Mouse (Mus musculus): ENCODE results near the gene Arpc3. TPM values are rescaled to one million over a fixed set of nuclear protein-coding genes. Genes with fewer than 3 reads are reported as not detected.

Arpc3 gene
- 152 and 160 TPM in 2 replicates for polyA plus RNA-seq (2015; fragmentation: Nextera tagmentation; extraction: Ambion mirVana)

DNA sequence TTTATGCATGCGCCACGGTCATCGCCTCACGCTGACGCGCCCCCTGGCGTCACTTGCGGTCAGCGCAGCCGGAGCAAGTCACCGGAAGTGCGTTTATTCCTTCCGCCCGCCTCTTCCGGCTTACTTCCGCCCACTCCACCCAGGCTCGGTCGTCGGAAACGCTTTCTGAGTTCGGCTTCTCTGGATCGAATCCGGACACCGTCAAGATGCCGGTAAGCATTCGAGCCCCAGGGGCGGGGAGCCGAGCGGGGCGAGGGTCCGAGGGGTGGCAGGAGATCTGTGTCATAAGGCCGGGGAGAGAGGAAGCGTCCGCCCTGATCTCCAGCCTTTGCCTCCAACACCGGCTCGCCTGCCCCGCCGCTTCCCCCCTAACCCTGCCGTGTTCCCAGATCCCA is at the start of gene Arpc3:
Gene Arpc3 (plus strand): TSS at position 93 of the 395 bp plus-strand sequence.
- peaks cover 13% of the 10 kb centered on the region for H3K4me1 ChIP-seq
- peak within 1 kb of the TSS; percentile 74 for H3K9ac ChIP-seq
- peak within 1 kb of the TSS; percentile 41; the same call in 1 of the 2 replicates for H3K27ac ChIP-seq
- ATAC-seq (ENCODE audit: borderline replicate concordance, extremely low read depth, low FRiP score, low TSS enrichment) = peak; percentile 79
- WGBS = under 1% methylated on average over 39 of the region's 39 CpGs
- peaks cover 3% of the 10 kb centered on the region; the same call in 1 of the 2 replicates for H3K36me3 ChIP-seq
- H3K4me2 ChIP-seq = peak within 1 kb of the TSS; percentile 75
- no peaks in the 10 kb centered on the region for H3K27me3 ChIP-seq
- H3K4me3 ChIP-seq = peak within 1 kb of the TSS; percentile 83
- H3K9me3 ChIP-seq = no peaks in the 10 kb centered on the region

DNA sequence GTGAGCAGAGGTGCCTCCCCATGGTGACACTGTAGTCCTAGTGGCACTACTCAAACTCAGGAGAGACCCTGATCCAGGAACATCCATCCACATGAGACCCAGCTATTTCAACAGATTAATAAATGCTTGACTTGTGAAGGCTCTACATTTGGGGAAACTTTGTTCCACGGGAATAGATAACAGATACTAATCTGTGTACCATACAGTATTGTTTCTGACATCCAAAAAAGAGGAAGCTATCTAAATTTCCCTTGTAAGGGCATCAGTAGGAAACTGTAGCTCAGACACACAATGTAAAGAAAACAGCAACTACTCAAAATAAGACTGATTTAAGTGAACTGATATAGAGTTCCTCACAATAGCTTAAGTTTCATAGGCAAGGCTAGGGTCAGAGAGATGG is 48.8 kb upstream of the Arpc3 start:
- Histone ChIP-seq H3K36me3 (no peaks in the 10 kb centered on the region), H3K27ac (no peak overlapping the region), H3K4me2 (no peak overlapping the region), H3K4me1 (no peaks in the 10 kb centered on the region), H3K4me3 (no peak overlapping the region), H3K27me3 (no peaks in the 10 kb centered on the region), H3K9me3 (no peaks in the 10 kb centered on the region), H3K9ac (no peak overlapping the region)
- ATAC-seq (ENCODE audit: borderline replicate concordance, extremely low read depth, low FRiP score, low TSS enrichment) = no peak
- WGBS = 60% methylated on average over 1 of the region's 1 CpGs

DNA sequence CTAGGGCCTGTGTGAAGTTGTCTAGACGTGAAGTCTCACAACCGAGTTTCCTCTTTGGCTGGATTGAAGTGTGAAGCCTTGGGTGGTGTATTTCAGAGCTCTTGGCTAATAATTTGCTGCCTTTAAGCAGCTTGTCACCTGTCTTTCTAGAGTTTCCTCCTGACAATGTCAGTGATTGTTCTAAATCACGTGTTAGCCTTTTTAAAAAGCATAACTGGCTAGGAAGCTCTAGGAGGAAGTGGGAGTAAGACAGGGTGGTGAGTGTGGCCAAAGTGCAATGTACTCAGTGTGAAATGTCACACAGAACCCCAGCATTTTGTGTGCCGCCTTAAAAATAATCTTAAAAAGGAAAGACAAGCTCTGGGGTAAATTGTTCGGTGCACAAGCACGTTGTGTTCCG is 47.9 kb upstream of the Arpc3 start:
- Histone ChIP-seq H3K4me3 (no peak overlapping the region), H3K9me3 (no peaks in the 10 kb centered on the region), H3K4me1 (no peaks in the 10 kb centered on the region), H3K36me3 (no peaks in the 10 kb centered on the region), H3K9ac (no peak overlapping the region), H3K4me2 (no peak overlapping the region), H3K27ac (no peak overlapping the region), H3K27me3 (no peaks in the 10 kb centered on the region)
- WGBS = 48% methylated on average over 7 of the region's 7 CpGs
- no peak for ATAC-seq (ENCODE audit: borderline replicate concordance, extremely low read depth, low FRiP score, low TSS enrichment)

DNA sequence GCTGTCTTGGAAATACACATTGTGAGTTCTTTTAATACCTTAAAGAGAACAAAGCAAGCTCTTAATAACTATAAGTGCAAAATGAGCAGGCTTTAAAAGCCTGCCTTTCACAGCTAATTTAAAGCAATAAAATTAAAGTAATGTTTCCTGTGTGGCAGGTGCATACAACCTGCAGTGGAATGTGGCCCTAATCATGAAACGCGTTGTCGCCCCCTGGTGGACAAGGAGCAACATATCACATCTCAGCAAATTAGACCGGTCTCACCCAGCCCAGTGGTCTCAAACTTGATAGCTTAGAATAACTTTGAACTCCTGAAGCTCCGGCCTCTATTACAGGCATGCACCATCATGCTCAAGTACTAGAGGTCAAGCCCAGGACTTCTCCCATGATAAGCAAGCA is 47.4 kb upstream of the Arpc3 start:
- 9% methylated on average over 5 of the region's 5 CpGs for WGBS
- H3K36me3 ChIP-seq = no peaks in the 10 kb centered on the region
- no peaks in the 10 kb centered on the region for H3K27me3 ChIP-seq
- H3K4me2 ChIP-seq = no peak overlapping the region
- H3K27ac ChIP-seq = no peak overlapping the region
- no peaks in the 10 kb centered on the region for H3K9me3 ChIP-seq
- H3K4me3 ChIP-seq = no peak overlapping the region
- ATAC-seq (ENCODE audit: borderline replicate concordance, extremely low read depth, low FRiP score, low TSS enrichment) = no peak
- no peak overlapping the region for H3K9ac ChIP-seq
- no peaks in the 10 kb centered on the region for H3K4me1 ChIP-seq

DNA sequence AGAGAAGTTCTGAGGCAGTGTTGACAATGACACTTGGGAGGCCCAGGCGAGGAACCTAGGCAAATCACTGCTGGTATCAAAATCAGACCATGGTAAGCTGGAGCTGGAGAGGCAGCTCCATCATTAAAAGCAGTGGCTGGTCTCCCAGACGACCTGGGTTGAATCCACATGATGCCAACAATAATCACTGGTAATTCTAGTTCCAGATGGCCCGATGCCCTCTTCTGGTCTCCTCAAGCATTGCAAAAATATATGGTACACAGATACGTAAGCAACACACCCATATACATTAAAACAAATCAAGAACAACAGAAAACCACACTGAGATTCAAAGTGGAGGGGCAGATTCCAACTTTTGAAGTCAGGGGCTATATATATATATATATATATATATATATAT is 45.9 kb upstream of the Arpc3 start:
- Histone ChIP-seq H3K4me2 (no peak overlapping the region), H3K27ac (no peak overlapping the region), H3K36me3 (no peaks in the 10 kb centered on the region), H3K9me3 (no peaks in the 10 kb centered on the region), H3K9ac (no peak overlapping the region), H3K4me1 (no peaks in the 10 kb centered on the region), H3K4me3 (no peak overlapping the region), H3K27me3 (no peaks in the 10 kb centered on the region)
- 71% methylated on average over 4 of the region's 4 CpGs for WGBS
- ATAC-seq (ENCODE audit: borderline replicate concordance, extremely low read depth, low FRiP score, low TSS enrichment) = no peak

DNA sequence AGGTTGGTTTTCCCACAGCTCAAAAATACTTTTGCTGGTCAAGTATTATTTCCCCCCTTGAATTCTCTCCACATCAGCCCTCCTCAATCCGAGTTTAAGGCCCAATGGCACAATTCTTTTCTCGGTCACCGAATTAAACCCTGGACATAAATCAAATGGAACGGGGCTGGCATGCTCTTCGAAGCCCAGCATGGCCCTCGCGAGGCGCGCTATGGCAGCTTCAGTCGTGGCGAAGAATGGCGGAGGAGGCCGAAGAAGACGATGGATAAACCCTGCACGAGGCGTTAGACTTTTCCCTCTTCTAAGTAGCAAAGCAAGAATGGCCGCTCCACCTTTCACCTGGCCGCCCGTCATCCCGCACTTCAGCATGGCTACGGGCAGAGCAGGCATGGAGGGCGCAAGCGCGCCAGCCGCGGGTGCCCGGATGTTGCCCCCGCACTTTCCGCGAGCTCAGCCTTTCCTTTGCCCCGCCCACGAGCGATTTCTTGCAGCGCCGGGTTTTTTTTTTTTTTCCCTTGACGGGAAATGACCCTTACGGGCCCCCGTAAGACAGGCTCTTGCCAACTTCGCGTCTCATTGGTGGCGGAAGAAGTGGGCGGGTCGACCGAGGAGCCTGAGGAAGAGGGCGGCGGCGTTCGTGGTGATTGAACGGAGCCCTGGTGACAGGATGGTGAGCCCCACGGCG is 37.7 kb upstream of the Arpc3 start, which contains the start of the genes Rad9b and Vps29:
Gene Rad9b (minus strand): TSS at position 427 of the 685 bp plus-strand sequence.
Gene Vps29 (plus strand): TSS at position 563 of the 685 bp plus-strand sequence.
- WGBS = 2% methylated on average over 51 of the region's 51 CpGs

DNA sequence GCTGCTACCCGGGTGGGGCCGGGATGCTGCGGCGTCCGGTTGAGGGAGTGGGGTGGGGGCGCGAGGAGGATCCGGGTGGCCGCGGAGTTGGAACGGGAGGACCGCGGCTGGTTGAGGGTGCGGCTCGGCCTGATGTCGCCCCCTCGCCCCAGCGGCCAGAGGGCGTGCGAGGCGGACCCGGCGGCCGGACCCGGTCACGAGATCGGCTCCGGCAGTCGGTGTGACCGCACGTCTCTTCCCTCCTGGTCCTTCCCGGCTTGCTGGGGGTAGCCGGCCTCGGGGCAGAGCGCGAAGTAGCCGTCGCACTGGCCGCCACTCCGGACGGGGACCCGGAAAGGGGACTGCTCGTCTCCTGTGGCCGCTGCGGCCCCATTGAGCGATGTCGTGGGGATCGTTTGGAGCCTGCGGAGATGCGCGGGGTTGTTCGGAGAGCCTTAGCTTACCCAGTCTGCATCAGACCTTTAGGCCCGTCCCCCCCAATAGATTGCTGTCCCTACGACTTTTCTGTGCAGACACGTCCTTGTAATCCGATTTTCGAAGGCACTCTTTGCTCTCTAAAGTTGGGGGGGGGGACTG is 37.1 kb upstream of the Arpc3 start:
- Histone ChIP-seq H3K4me2 (peak overlapping the region; percentile 78), H3K4me1 (peaks cover 9% of the 10 kb centered on the region; the same call in 1 of the 2 replicates), H3K4me3 (peak overlapping the region; percentile 99), H3K36me3 (peaks cover 5% of the 10 kb centered on the region; the same call in 1 of the 2 replicates), H3K27ac (peak overlapping the region; percentile 27), H3K27me3 (no peaks in the 10 kb centered on the region), H3K9ac (peak overlapping the region; percentile 92), H3K9me3 (no peaks in the 10 kb centered on the region)
- WGBS = under 1% methylated on average over 36 of the region's 57 CpGs
- ATAC-seq (ENCODE audit: borderline replicate concordance, extremely low read depth, low FRiP score, low TSS enrichment) = peak; percentile 50

More for the DNA sequence above, 37.7 kb upstream of the Arpc3 start, which contains the start of the genes Rad9b and Vps29:
- Histone ChIP-seq H3K4me1 (peaks cover 9% of the 10 kb centered on the region; the same call in 1 of the 2 replicates), H3K9me3 (no peaks in the 10 kb centered on the region), H3K4me2 (peak within 1 kb of the TSS; percentile 87), H3K36me3 (0 out of 2 replicates have a peak, but pooled peaks cover 4% of the 10 kb centered on the region), H3K27ac (peak within 1 kb of the TSS; percentile 70), H3K27me3 (no peaks in the 10 kb centered on the region), H3K4me3 (peak within 1 kb of the TSS; percentile 99), H3K9ac (peak within 1 kb of the TSS; percentile 92)
- peak; percentile 90 for ATAC-seq (ENCODE audit: borderline replicate concordance, extremely low read depth, low FRiP score, low TSS enrichment)

DNA sequence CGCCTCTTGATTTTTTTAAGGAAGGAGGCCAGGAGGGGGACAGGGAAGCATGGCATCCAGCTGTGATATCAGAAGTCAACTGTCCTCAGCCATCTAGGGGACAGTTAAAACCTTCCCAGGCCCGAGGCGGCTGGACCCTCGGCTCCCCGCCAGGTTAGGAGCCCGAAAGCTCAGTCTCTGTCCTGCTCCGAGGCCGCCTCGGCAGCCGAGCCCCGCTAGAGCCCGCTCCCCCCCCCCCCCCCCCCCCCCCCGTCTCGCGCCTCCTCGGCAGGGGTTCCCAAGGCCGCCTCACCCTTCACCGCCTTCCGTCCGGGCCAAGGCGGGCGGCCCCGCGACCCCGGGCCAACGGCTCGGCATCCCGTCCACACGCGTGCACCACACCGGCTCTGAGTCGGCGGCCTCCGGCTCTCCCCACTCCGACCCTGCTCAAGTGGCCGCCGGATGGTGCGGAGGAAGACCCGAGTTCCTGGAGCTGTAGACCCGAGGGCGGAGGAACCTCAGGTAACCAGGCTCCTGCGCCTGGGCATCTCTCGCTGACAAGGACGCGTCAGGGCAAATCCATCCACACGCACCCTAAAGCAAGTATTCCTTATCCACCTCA is 20.0 kb upstream of the Arpc3 start, which contains the start of gene Gpn3:
Gene Gpn3 (plus strand): TSS at position 286 of the 601 bp plus-strand sequence.
- ATAC-seq (ENCODE audit: borderline replicate concordance, extremely low read depth, low FRiP score, low TSS enrichment) = peak; percentile 71
- Histone ChIP-seq H3K4me1 (peaks cover 19% of the 10 kb centered on the region), H3K36me3 (peaks cover 28% of the 10 kb centered on the region), H3K27ac (peak within 1 kb of the TSS; percentile 91), H3K4me3 (peak within 1 kb of the TSS; percentile 79), H3K9me3 (no peaks in the 10 kb centered on the region), H3K9ac (peak within 1 kb of the TSS; percentile 76), H3K27me3 (no peaks in the 10 kb centered on the region), H3K4me2 (peak within 1 kb of the TSS; percentile 80)
- under 1% methylated on average over 26 of the region's 46 CpGs for WGBS

DNA sequence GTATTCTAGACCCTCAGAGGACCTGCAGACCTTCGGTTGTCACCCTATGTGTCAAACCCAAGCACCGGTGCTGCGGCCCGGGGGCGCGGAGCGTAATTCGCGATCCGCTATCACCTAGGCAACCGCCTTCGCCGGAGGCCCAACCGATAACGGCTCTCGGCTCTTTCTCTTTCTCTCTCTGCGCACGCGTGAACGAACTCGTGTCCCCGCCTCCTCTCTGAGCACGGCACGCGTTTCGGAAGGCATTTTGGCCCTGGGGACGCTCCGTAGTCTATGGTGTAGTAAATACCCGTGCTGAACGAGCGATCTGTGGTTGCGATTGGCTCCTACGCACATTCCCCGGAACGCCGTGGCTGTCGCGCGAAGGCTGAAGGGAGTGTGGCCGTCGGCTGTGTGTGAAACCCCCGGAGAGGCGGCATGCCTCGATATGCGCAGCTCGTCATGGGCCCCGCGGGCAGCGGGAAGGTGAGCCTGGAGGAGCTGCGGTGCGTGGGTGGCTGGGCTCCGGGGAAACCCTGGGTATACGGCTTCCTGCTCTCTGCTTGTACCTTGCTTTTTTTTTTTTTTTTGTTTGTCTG is 19.4 kb upstream of the Arpc3 start, which contains the start of gene Fam216a:
Gene Fam216a (minus strand): TSS at position 173 of the 578 bp plus-strand sequence.
- ATAC-seq (ENCODE audit: borderline replicate concordance, extremely low read depth, low FRiP score, low TSS enrichment) = peak; percentile 92
- Histone ChIP-seq H3K9ac (peak within 1 kb of the TSS; percentile 76), H3K36me3 (peaks cover 22% of the 10 kb centered on the region), H3K27me3 (no peaks in the 10 kb centered on the region), H3K27ac (peak within 1 kb of the TSS; percentile 91), H3K9me3 (no peaks in the 10 kb centered on the region), H3K4me2 (peak within 1 kb of the TSS; percentile 80), H3K4me1 (peaks cover 19% of the 10 kb centered on the region), H3K4me3 (peak within 1 kb of the TSS; percentile 79)
- under 1% methylated on average over 53 of the region's 53 CpGs for WGBS

DNA sequence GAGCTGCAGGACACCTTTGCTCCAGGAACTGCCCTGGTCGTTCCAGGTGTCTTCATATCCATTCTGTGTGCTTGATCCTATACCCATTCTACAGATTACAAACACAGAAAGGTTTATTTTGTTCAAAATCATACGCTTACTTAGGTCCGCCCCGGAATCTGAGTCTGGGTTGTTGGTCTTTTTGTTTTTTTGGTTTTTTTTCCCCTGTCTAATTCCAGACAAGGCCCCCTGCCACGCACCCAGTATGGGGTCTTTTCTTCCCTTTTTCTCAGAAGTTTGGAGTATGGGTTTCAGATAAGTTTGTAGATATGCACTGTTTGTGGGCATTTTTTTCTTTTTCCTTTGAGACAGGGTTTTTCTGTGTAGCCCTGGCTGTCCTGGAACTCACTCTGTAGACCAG is 18.8 kb upstream of the Arpc3 start:
- no peaks in the 10 kb centered on the region for H3K27me3 ChIP-seq
- H3K4me1 ChIP-seq = peaks cover 19% of the 10 kb centered on the region
- H3K27ac ChIP-seq = peak overlapping the region; percentile 91
- peak overlapping the region; percentile 79 for H3K4me3 ChIP-seq
- H3K36me3 ChIP-seq = peaks cover 16% of the 10 kb centered on the region
- ATAC-seq (ENCODE audit: borderline replicate concordance, extremely low read depth, low FRiP score, low TSS enrichment) = no peak; the same call in 1 of the 2 replicates
- 7% methylated on average over 5 of the region's 5 CpGs for WGBS
- H3K9me3 ChIP-seq = no peaks in the 10 kb centered on the region
- peak overlapping the region; percentile 76 for H3K9ac ChIP-seq
- peak overlapping the region; percentile 80 for H3K4me2 ChIP-seq

DNA sequence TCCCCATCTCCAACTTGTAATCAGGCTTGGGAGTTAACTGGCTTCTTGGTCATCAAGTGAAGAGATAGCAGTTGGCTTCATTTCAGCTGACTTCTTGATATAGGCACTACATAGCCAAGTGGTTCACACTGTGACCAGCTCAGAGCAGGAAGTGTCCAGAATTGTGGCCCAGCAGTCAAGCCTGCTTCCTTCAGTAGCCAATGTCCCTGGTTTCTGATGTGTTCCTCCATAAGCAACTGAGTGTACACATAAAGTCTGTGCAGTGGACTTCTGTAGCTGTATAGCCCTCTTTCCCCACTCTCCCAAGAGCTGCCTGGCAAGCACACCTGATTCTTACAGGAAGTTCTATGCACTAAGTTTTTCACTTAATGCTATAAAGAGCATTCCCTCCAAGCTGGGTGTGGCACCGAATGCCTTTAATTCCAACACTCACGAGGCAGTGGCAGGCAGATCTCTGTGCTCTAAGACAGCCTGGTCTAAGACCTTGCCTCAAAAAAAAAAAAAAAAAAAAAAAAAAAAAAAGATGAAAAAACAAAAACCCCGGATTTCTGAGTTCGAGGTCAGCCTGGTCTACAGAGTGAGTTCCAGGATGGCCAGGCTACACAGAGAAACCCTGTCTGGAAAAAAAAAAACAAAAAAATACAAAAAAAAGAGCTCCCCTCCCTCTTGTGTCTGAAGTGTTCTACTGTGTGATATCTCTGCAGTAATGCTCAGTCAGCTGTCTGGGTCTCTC is 14.4 kb upstream of the Arpc3 start:
- H3K9ac ChIP-seq = no peak overlapping the region
- H3K9me3 ChIP-seq = no peaks in the 10 kb centered on the region
- no peak overlapping the region for H3K27ac ChIP-seq
- no peak overlapping the region for H3K4me2 ChIP-seq
- ATAC-seq (ENCODE audit: borderline replicate concordance, extremely low read depth, low FRiP score, low TSS enrichment) = no peak
- no peak overlapping the region for H3K4me3 ChIP-seq
- no peaks in the 10 kb centered on the region for H3K27me3 ChIP-seq
- peaks cover 11% of the 10 kb centered on the region for H3K4me1 ChIP-seq
- H3K36me3 ChIP-seq = peaks cover 34% of the 10 kb centered on the region
- WGBS = 90% methylated on average over 4 of the region's 4 CpGs

Measured in lung, embryonic 15.5 days (tissue).